Mouse (Mus musculus) intestine, postnatal 0 days (tissue): Measurements from ENCODE around the gene Dhrs7c. TPM values are rescaled to one million over a fixed set of nuclear protein-coding genes. Genes with fewer than 3 reads are reported as not detected.
A peak's percentile ranks its signal among the peaks of the same experiment; 100 is the strongest.

Experiments used
- ATAC-seq: fragments of 200-750 bp; cut with Nextera tagmentation; 2 replicates; pipeline ENCODE4 v1.8.0; 2017; ENCODE audit warnings: mild to moderate bottlenecking, moderate TSS enrichment, moderate library complexity
- H3K27ac ChIP-seq: fragments of 300-500 bp; sonication (generic); 2 replicates; pipeline ENCODE4 v1.5.1; 2014; ENCODE audit warnings: mild to moderate bottlenecking, low read depth, low read length, moderate library complexity
- H3K27me3 ChIP-seq: fragments of 300-500 bp; sonication (generic); replicated peaks from 2 replicates; pipeline ENCODE4 v1.6.1; 2014; ENCODE audit warnings: low read length, mixed read lengths; ENCODE audit not compliant: control insufficient read depth, insufficient read depth
- H3K36me3 ChIP-seq: fragments of 300-500 bp; sonication (generic); 2 replicates; pipeline ENCODE4 v1.6.1; 2014; ENCODE audit warnings: mild to moderate bottlenecking, moderate library complexity; ENCODE audit not compliant: control insufficient read depth, insufficient read depth
- H3K4me1 ChIP-seq: fragments of 300-500 bp; sonication (generic); replicated peaks from 2 replicates; pipeline ENCODE4 v1.6.1; 2014; ENCODE audit warnings: antibody characterized with exemption, low read length, mixed read lengths; ENCODE audit not compliant: control insufficient read depth, insufficient read depth
- H3K4me2 ChIP-seq: fragments of 300-500 bp; sonication (generic); replicated peaks from 2 replicates; pipeline ENCODE4 v1.6.1; 2014; ENCODE audit warnings: low read depth, mild to moderate bottlenecking, moderate library complexity
- H3K4me3 ChIP-seq: fragments of 300-500 bp; sonication (generic); 2 replicates; pipeline ENCODE4 v1.5.1; 2014; ENCODE audit warnings: low read depth, low read length
- H3K9ac ChIP-seq: fragments of 300-500 bp; sonication (generic); 2 replicates; pipeline ENCODE4 v1.6.1; 2014; ENCODE audit warnings: mild to moderate bottlenecking, low read depth, low read length
- H3K9me3 ChIP-seq: fragments of 300-500 bp; sonication (generic); 2 replicates; pipeline ENCODE4 v1.6.1; 2016; ENCODE audit warnings: mixed run types; ENCODE audit not compliant: control insufficient read depth
- CTCF ChIP-seq: sonication (generic); IDR thresholded peaks from 2 replicates; pipeline ENCODE4 v1.5.1; 2016; ENCODE audit warnings: low read depth, mild to moderate bottlenecking, control low read depth, antibody characterized with exemption, moderate library complexity
- WGBS: fragments of 180-500 bp; shearing (Covaris S2); extraction: QIAGEN DNeasy Blood & Tissue Kit; methylation state at CpG from one replicate; pipeline ENCODE4 v1.1.7; 2014; 5-methylcytosine and 5-hydroxymethylcytosine counted together
- polyA plus RNA-seq: library from polyadenylated mRNA; unstranded; fragments of >200 nt; fragmentation: Nextera tagmentation; extraction: Ambion mirVana; gene quantifications from 2 replicates; pipeline ENCODE4 v1.2.1, GENCODE M21; 2015

Gene Dhrs7c
- polyA plus RNA-seq, 1 experiment from 2014 or later, result not detected

DNA sequence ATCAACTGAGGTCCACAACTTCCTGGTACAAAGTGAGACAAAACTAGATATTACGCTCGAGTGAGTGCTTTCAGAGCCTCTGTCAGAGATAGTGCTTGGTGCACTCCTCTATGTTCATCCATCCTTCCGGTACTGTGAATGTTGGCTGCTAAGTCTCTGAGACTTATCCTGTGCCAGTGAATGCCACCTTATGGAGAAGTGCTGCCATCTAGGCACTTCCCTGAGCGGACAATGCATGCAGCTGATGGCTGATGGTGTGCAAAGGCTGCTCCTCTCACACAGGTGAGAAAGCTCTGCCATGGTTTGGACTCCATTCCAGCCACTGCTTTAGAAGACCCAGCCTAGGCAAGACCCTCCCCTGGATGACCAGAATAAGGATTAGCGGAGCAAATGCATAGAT is 10.1 kb downstream of the Dhrs7c start:
- Histone ChIP-seq H3K4me1 (no peaks in the 10 kb centered on the region), H3K9ac (no peak overlapping the region), H3K27me3 (no peaks in the 10 kb centered on the region), H3K36me3 (no peaks in the 10 kb centered on the region), H3K27ac (no peak overlapping the region), H3K9me3 (no peaks in the 10 kb centered on the region), H3K4me2 (no peak overlapping the region), H3K4me3 (no peak overlapping the region)
- TF ChIP-seq CTCF, result peak; percentile 21; the same call in 1 of the 2 replicates
- WGBS, result 71% methylated on average over 5 of the region's 5 CpGs
- no peak for ATAC-seq

- WGBS, result 67% methylated on average over 6 of the region's 6 CpGs
- H3K9me3 ChIP-seq, result no peaks in the 10 kb centered on the region
Measured at GRCm38 (mm10) chr11:67811535-67811934, 13.5 kb downstream of the Dhrs7c start.

DNA sequence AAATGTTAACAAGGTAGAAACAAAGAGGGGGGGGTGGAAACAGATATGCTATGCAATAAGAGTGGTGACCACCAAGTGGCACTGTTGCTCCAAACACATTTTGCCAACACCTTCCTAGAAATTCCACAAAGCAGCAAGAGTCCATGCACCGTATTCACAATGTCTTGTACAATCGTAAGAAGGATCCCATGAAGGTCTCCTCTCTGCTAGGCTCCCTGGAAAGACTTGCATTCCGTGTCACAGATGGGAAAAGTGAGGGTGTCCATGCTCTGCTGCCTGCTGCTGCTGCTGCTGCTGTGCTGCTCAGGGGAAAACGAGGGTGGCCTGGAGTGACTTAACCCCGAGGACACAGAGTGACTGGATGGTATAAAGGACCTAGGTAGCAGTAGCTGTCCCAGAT is 21.6 kb downstream of the Dhrs7c start:
- H3K27me3 ChIP-seq, result no peaks in the 10 kb centered on the region
- TF ChIP-seq CTCF, result peak; percentile 87
- no peak overlapping the region for H3K4me3 ChIP-seq
- WGBS, result 15% methylated on average over 5 of the region's 5 CpGs
- H3K9me3 ChIP-seq, result no peaks in the 10 kb centered on the region
- H3K36me3 ChIP-seq, result no peaks in the 10 kb centered on the region
- ATAC-seq, result no peak
- no peak overlapping the region for H3K9ac ChIP-seq
- no peak overlapping the region for H3K27ac ChIP-seq
- no peaks in the 10 kb centered on the region for H3K4me1 ChIP-seq
- peak overlapping the region; percentile 51 for H3K4me2 ChIP-seq

More at GRCm38 (mm10) chr11:67811535-67811934, 13.5 kb downstream of the Dhrs7c start:
- Histone ChIP-seq H3K4me3 (no peak overlapping the region), H3K4me1 (no peaks in the 10 kb centered on the region), H3K9ac (no peak overlapping the region), H3K4me2 (no peak overlapping the region), H3K27me3 (no peaks in the 10 kb centered on the region), H3K36me3 (no peaks in the 10 kb centered on the region), H3K27ac (no peak overlapping the region)
- ATAC-seq, result no peak
- TF ChIP-seq CTCF, result peak; percentile 54

GRCm38 (mm10) chr11:67820221-67820620 is 22.2 kb downstream of the Dhrs7c start:
- TF ChIP-seq CTCF, result peak; percentile 88
- Histone ChIP-seq H3K4me2 (no peak overlapping the region), H3K4me1 (no peaks in the 10 kb centered on the region), H3K27me3 (no peaks in the 10 kb centered on the region), H3K9ac (no peak overlapping the region), H3K36me3 (no peaks in the 10 kb centered on the region), H3K4me3 (no peak overlapping the region), H3K27ac (no peak overlapping the region), H3K9me3 (no peaks in the 10 kb centered on the region)
- WGBS, result 30% methylated on average over 4 of the region's 4 CpGs
- ATAC-seq, result 0 out of 2 replicates have a peak, but pooled peaks have one; percentile 28

- WGBS, result 89% methylated on average over 6 of the region's 6 CpGs
- Histone ChIP-seq H3K36me3 (no peaks in the 10 kb centered on the region), H3K9ac (no peak overlapping the region), H3K27ac (no peak overlapping the region), H3K4me3 (no peak overlapping the region), H3K4me1 (no peaks in the 10 kb centered on the region), H3K9me3 (no peaks in the 10 kb centered on the region), H3K27me3 (no peaks in the 10 kb centered on the region), H3K4me2 (no peak overlapping the region)
- no peak for TF ChIP-seq CTCF
- no peak for ATAC-seq
Measured at GRCm38 (mm10) chr11:67821560-67821959, 23.6 kb downstream of the Dhrs7c start.

- no peak overlapping the region for H3K4me3 ChIP-seq
- H3K27me3 ChIP-seq, result no peaks in the 10 kb centered on the region
- H3K4me1 ChIP-seq, result no peaks in the 10 kb centered on the region
- H3K36me3 ChIP-seq, result no peaks in the 10 kb centered on the region
- no peak for TF ChIP-seq CTCF
- H3K9me3 ChIP-seq, result no peaks in the 10 kb centered on the region
- H3K4me2 ChIP-seq, result peak overlapping the region; percentile 37
- peak; percentile 45; the same call in 1 of the 2 replicates for ATAC-seq
- H3K27ac ChIP-seq, result no peak overlapping the region
- no peak overlapping the region for H3K9ac ChIP-seq
- WGBS, result 11% methylated on average over 12 of the region's 12 CpGs
Measured at GRCm38 (mm10) chr11:67828360-67829059, 30.5 kb downstream of the Dhrs7c start.
